Mouse (Mus musculus): ENCODE measurements at regions not wholly inside any gene's neighbourhood (a gene's known extent, or its start where the extent isn't known, plus 50 kb on each side); places are given as distances from the start of the nearest gene placed in this dataset.

DNA sequence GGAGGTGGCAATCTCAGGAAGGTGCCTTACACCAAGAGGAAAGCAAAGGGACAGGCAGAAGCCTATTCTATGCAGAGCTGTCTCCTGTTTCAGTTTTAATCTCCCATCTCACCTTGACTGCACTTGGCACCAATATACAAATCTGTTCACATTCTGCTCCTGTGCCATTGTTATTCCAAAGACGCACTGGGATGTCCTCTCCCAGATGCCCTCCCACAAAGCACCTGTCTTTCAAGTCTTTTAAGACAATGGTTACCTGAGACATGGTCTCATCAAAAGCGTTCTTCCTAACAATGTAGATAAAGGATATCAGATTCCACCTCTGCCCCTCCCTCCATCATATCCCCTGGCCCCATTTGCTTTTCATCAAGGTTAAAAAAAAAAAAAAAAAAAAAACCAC lies 64.2 kb upstream of the Aldh1a3 start:
- no peak for DNase-seq (ENCODE audit: low read depth, low spot score)

DNA sequence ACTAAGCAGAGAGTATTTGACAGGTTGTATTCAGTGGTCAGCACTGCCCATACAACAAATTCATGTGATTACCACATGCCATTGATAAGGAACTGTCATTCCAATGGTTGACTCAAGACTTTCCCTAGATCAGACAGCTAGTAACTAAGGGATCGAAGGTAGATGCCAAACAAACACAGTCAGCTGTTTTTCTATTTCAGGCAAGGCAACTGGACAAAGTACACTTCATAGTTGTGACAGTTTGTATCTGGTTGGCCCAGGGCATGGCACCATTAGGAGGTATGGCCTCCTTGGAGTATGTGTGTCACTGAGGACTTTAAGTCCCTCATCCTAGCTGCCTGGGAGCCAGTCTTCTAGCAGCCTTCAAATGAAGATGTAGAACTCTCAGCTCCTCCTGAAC lies 62.8 kb upstream of the Aldh1a3 start:
- DNase-seq (ENCODE audit: low read depth, low spot score): no peak

DNA sequence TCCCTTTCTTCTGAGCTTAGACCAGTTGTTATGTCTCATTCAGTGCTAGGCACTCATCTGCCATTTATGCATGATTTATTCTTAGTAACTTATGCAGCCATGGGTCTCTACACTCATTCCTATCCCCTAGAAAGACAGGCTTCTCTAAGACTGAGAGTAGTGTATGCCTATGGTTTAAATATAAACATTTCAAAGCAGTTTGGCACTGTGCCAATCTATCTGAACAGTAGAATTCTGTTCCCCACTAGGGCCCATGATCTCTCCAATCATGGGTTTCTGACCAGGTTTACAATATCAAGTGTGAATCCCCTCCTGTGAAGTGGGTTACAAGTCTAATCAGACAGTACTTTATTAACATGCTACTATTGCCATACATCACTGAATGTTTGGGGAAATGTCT lies 60.4 kb upstream of the Aldh1a3 start:
- DNase-seq (ENCODE audit: low read depth, low spot score): no peak

DNA sequence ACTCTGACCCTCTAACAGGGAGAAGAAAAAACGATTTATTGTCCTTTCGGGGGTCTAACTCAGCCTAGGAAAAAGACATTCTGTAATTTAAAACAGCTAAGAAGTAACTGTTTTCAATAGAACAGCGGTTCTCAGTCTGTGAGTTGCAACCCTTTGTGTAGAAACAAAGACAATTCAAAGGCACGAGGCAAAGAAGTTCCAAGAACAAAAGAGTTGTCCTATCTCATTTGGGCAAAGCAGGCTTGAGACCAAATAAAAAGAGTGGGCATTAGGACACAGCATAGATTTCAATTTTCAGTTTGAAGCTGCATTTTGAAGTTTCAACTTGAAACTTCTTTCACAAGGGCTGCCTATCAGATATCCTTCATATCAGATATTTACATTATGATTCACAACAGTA lies 53.1 kb upstream of the Aldh1a3 start:
- no peak for DNase-seq (ENCODE audit: low read depth, low spot score)

DNA sequence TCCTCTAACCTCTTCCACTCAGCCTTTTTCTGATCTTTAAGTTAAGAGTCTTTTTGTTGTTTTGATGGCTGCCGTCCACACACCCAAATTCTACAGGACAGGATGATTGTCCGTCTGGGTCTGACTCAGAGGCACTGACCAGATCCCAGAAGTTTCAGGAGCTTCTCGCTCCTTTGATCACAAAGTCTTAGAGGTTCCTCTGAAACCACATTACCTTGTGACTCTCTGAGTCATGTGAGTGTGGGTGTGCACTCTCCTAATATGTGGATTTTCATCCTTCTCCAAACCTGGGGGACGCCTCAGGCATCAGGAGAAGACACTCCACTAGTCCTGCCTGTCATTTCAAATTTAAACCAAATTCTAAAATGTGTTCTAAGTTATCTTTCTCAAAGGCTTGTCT lies 52.0 kb upstream of the Aldh1a3 start:
- DNase-seq (ENCODE audit: low read depth, low spot score): no peak

DNA sequence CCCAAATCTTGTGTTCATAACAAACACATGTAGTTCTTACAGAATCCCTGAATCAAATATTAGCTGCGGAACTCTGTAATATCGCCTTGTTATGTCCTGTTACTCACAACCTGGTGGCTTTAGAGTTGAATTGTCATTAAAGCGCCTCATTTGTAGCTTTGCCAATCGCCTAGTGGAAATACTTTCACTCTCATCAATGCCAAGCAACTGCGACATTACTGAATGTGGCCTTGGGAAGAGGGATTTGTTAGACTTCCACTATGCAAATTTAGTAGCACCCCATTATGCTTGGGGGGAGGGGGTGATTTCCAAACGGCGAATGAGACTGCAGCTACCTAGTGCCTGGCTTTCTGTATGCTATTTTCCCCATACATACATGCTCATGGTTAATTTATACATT lies 50.8 kb upstream of the Aldh1a3 start:
- DNase-seq (ENCODE audit: low read depth, low spot score): no peak

DNA sequence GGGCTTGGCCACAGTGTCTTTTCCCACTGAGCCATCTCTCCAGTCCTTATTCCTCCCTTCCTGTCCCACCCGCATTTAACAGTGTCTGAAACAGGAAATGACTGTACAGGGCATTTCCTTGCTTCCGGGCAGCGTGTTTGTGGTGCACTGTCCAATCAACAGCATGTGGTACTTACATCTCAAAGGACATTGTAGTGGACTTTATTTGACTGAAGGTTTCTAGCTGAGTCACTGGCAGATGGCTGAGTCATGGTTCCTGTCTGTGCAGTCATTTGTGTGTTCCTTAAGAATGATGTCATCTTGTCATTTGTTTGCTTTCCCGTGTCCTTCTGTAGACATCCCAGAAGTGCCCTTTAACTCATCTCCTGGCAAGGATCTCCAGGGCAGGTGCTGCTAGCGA lies 50.2 kb upstream of the Aldh1a3 start:
- DNase-seq (ENCODE audit: low read depth, low spot score): no peak

All from skeletal muscle tissue, adult 2 months (tissue).